ENCODE assay signal across 19 mouse cellular contexts in the genomic region with DNA sequence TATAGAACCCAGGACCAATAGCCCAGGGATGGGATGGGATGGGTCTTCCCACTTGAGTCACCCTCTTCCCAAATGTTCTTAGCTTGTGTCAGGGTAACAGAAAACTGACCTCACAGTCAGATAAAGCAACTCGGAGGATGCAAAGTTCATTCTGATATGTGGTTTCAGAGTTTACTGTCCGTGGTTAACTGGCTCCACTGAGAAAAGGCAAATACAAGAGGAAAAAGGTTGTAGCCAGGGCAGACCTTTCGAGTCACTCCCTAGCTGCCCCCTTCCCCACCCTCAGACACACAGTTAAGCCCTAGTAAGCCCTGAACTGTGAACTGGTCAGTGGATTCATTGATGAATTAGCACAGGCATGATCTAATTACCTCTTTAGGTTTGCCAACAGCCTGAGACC.
"Had no signal": no experiment of that assay in that cellular context is flagged by ENCODE, and none has a peak within 500 bp of the region (broad histone marks: within the 10 kb centered on the region; RNA-seq: fewer than 3 reads in every experiment).

No protein-coding gene starts in this region.

- DNase-seq: kidney, adult 2 months; kidney, postnatal 25 days; layer of hippocampus, adult 9-11 months; layer of hippocampus, postnatal 36 days; lung, adult 2 months; lung, postnatal 14 days; lung, postnatal 4 days; midbrain, embryonic 14.5 days; thymus, adult 2 months; thymus, postnatal 14 days; thymus, postnatal 4 days had no signal

- H3K9me3 ChIP-seq: limb, embryonic 12.5 days; limb, embryonic 15.5 days had no signal

- H3K36me3 ChIP-seq: limb, embryonic 12.5 days; limb, embryonic 15.5 days had no signal

- H3K4me2 ChIP-seq: limb, embryonic 12.5 days; limb, embryonic 15.5 days; midbrain, embryonic 11.5 days had no signal

- H3K27ac ChIP-seq: kidney, postnatal 0 days; layer of hippocampus, adult 2 months; left cerebral cortex, adult 2 months; limb, embryonic 12.5 days; limb, embryonic 15.5 days; stomach, postnatal 0 days had no signal

- ATAC-seq: intestine, postnatal 0 days had no signal

- H3K4me1 ChIP-seq: limb, embryonic 12.5 days; limb, embryonic 15.5 days had no signal

- H3K9ac ChIP-seq: limb, embryonic 12.5 days; limb, embryonic 15.5 days had no signal

- H3K4me3 ChIP-seq: layer of hippocampus, adult 2 months; left cerebral cortex, adult 2 months; limb, embryonic 12.5 days; limb, embryonic 15.5 days had no signal

- H3K27me3 ChIP-seq: limb, embryonic 15.5 days had no signal
